Mouse (Mus musculus): ENCODE data around the gene Alpi. TPM values are rescaled to one million over a fixed set of nuclear protein-coding genes. Genes with fewer than 3 reads are reported as not detected.

Gene Alpi
- not detected for total RNA-seq (2021)
- long read RNA-seq, experiment 1: 0 reads
- long read RNA-seq, experiment 2: 0 reads

- DNase-seq: no peak
These were observed at the start of gene Alpi for GRCm38 (mm10) chr1:87101411-87101810. Gene Alpi (minus strand): TSS chr1:87101606.

- no peak for DNase-seq
These were observed 48.0 kb upstream of the Alpi start for GRCm38 (mm10) chr1:87149422-87149821.

- DNase-seq: no peak
These were observed 41.7 kb upstream of the Alpi start for GRCm38 (mm10) chr1:87143141-87143540.

- DNase-seq: no peak
These were observed 41.0 kb upstream of the Alpi start for GRCm38 (mm10) chr1:87142456-87142855.

GRCm38 (mm10) chr1:87141550-87141949 is 40.1 kb upstream of the Alpi start:
- DNase-seq: no peak

GRCm38 (mm10) chr1:87131803-87132202 is 30.4 kb upstream of the Alpi start:
- DNase-seq: no peak

- no peak for DNase-seq
These were observed 26.0 kb upstream of the Alpi start for GRCm38 (mm10) chr1:87127206-87128030.

GRCm38 (mm10) chr1:87124673-87125072 is 23.3 kb upstream of the Alpi start, which contains the start of gene Akp3:
Gene Akp3 (plus strand): TSS chr1:87124973.
- DNase-seq: no peak

- DNase-seq: no peak
These were observed 13.4 kb upstream of the Alpi start for GRCm38 (mm10) chr1:87114784-87115183.

- DNase-seq: peak; percentile 18 to 27
These were observed 10.4 kb upstream of the Alpi start for GRCm38 (mm10) chr1:87111719-87112354.

GRCm38 (mm10) chr1:87108564-87108963 is 7.2 kb upstream of the Alpi start:
- DNase-seq: no peak

- DNase-seq: no peak
These were observed 5.1 kb upstream of the Alpi start for GRCm38 (mm10) chr1:87106536-87106935.

GRCm38 (mm10) chr1:87103936-87104335 is 2.5 kb upstream of the Alpi start:
- DNase-seq: no peak

- no peak for DNase-seq
These were observed 708 bp upstream of the Alpi start for GRCm38 (mm10) chr1:87102114-87102513.

- DNase-seq: peak; percentile 15 to 58
These were observed 2.9 kb downstream of the Alpi start for GRCm38 (mm10) chr1:87098358-87098975.

GRCm38 (mm10) chr1:87095642-87096041 is 5.8 kb downstream of the Alpi start:
- no peak for DNase-seq

- DNase-seq: no peak
These were observed 11.6 kb downstream of the Alpi start, which contains the start of gene Alppl2 for GRCm38 (mm10) chr1:87089828-87090227. Gene Alppl2 (minus strand): TSS chr1:87089928.

- no peak for DNase-seq
These were observed 12.2 kb downstream of the Alpi start for GRCm38 (mm10) chr1:87089251-87089650.

- no peak for DNase-seq
These were observed 14.4 kb downstream of the Alpi start for GRCm38 (mm10) chr1:87086964-87087363.

- no peak for DNase-seq
These were observed 15.2 kb downstream of the Alpi start for GRCm38 (mm10) chr1:87086196-87086595.

GRCm38 (mm10) chr1:87073776-87074175 is 27.6 kb downstream of the Alpi start:
- no peak for DNase-seq

GRCm38 (mm10) chr1:87070720-87071119 is 30.7 kb downstream of the Alpi start:
- no peak for DNase-seq

- DNase-seq: no peak
These were observed 40.5 kb downstream of the Alpi start for GRCm38 (mm10) chr1:87060913-87061312.

Measured in heart, adult 18-20 months (tissue).